Mouse (Mus musculus) spleen, adult 2 months (tissue): ENCODE measurements around the gene Dcxr. TPM values are rescaled to one million over a fixed set of nuclear protein-coding genes. Genes with fewer than 3 reads are reported as not detected.
"Not testable (repeated sequence)": the region's sequence is repeated elsewhere in the genome, so short reads cannot be mapped to it uniquely, and the experiment has no call there.

Source experiments
- DNase-seq, 2 experiments: peaks; one replicate each; pipeline versions ENCODE4 v3.0.0 to v3.0.0-alpha.2; 2012 to 2021; ENCODE audit warnings: low spot score in 2 of 2, low read depth in 1 of 2
- H3K27ac ChIP-seq: fragments of 200-500 bp; 2 replicates; pipeline ENCODE4 v1.5.1; 2012; ENCODE audit warnings: low read length, inconsistent platforms; ENCODE audit not compliant: insufficient read depth
- H3K27me3 ChIP-seq: fragments of 200-500 bp; 2 replicates; pipeline ENCODE4 v1.6.1; 2012; ENCODE audit warnings: mild to moderate bottlenecking, moderate library complexity, low read length, inconsistent platforms; ENCODE audit not compliant: control insufficient read depth, insufficient read depth
- H3K36me3 ChIP-seq: fragments of 200-500 bp; 2 replicates; pipeline ENCODE4 v1.6.1; 2012; ENCODE audit warnings: mild to moderate bottlenecking, low read length, inconsistent platforms; ENCODE audit not compliant: control insufficient read depth, insufficient read depth
- H3K4me1 ChIP-seq: fragments of 200-500 bp; 2 replicates; pipeline ENCODE4 v1.6.1; 2011; ENCODE audit warnings: inconsistent platforms; ENCODE audit not compliant: control insufficient read depth, insufficient read depth, insufficient read length
- H3K4me3 ChIP-seq: fragments of 200-500 bp; 2 replicates; pipeline ENCODE4 v1.5.1; 2011; ENCODE audit warnings: mild to moderate bottlenecking, inconsistent platforms; ENCODE audit not compliant: insufficient read depth, insufficient read length; ENCODE audit errors: extremely low read depth
- CTCF ChIP-seq: fragments of 200-500 bp; IDR thresholded peaks from 2 replicates; pipeline ENCODE4 v1.5.1; 2011; ENCODE audit warnings: mild to moderate bottlenecking, inconsistent platforms; ENCODE audit not compliant: insufficient read depth, insufficient read length, insufficient replicate concordance; ENCODE audit errors: extremely low read depth
- POLR2A ChIP-seq: fragments of 200-500 bp; IDR thresholded peaks from 2 replicates; pipeline ENCODE4 v1.6.1; 2011; ENCODE audit warnings: low read depth, low read length, inconsistent platforms
- WGBS: fragments of 180-500 bp; shearing (Covaris S2); methylation state at CpG from one replicate; pipeline ENCODE4 v1.1.7; 2018; 5-methylcytosine and 5-hydroxymethylcytosine counted together
- polyA plus RNA-seq: library from polyadenylated mRNA; depleted of rRNA; stranded (reverse); fragments of >200 nt; gene quantifications from 2 replicates; pipeline ENCODE4 v1.2.3, GENCODE M21; 2012; rRNA removed

Gene Dcxr
- polyA plus RNA-seq, 1 experiment: 39.1 TPM

DNA sequence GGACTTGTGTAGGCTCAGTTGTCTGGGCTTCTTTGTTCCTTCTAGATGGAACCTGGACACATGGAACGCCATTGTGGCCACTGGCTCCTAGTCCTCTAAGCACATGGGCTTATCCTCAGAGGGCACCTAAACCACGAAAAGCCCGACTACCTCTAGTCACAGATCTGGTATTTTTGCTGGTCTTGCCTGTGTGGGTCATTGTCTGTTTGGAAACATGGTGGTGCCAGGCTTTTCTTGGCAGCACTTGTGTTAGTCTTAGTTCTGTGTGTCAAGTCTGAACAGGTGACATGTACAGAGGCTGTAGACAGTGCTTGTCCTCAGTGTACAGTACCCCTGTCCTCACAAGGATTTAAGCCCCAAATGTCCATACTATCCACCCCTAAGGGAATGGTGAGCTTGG is 43.5 kb downstream of the Dcxr start:
- TF ChIP-seq CTCF: no peak
- no peak for TF ChIP-seq POLR2A
- H3K4me1 ChIP-seq: no peaks in the 10 kb centered on the region
- 86% methylated on average over 3 of the region's 3 CpGs for WGBS
- H3K4me3 ChIP-seq: no peak overlapping the region
- H3K27ac ChIP-seq: no peak overlapping the region
- no peaks in the 10 kb centered on the region for H3K27me3 ChIP-seq
- no peak for DNase-seq
- H3K36me3 ChIP-seq: peaks cover 16% of the 10 kb centered on the region

DNA sequence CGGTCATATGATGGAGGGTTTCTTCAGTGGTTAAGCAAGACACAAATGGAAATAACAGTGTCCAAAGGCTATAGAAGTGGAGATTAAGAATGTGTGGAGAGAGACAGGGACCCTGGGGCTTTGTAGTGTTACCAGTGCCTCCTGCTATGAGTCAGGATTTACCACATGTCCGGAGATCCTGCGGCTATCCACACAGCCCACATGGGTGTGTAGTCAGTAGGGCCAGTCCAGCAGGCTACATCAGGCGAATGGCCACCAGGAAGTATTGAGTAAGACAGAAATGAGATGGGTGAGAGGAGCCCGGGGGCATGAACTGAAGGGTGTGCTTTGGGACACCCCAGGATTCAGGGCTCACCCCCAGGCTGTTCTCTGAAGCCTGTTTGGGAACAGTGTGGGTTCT is 44.4 kb downstream of the Dcxr start:
- WGBS: 87% methylated on average over 5 of the region's 5 CpGs
- Histone ChIP-seq H3K4me3 (no peak overlapping the region), H3K27ac (no peak overlapping the region), H3K36me3 (peaks cover 18% of the 10 kb centered on the region), H3K4me1 (no peaks in the 10 kb centered on the region), H3K27me3 (no peaks in the 10 kb centered on the region)
- DNase-seq: no peak
- TF ChIP-seq POLR2A (no peak), CTCF (no peak)

DNA sequence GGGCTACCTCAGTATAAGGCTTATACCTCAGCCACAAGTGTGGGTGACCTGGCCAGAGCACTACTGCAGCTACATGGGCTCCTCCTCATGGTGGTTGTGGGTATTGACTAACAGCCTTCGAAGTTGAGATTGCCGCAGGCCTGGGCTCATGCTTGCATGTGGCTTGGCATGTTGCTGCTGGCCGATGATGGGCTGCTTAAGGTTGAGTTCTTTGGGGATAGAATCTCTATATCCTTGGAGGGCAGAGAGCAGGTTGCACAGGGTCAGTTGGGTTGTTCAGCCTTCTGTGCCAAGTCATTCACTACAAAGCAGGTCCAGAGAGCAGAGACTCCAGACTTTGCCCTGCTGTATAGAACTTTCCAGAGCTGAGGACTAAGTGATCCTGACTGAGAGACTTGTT is 47.2 kb downstream of the Dcxr start:
- H3K36me3 ChIP-seq: peaks cover 9% of the 10 kb centered on the region
- WGBS: 75% methylated on average over 3 of the region's 3 CpGs
- DNase-seq: peak in 1 of 2 experiments; percentile 28

DNA sequence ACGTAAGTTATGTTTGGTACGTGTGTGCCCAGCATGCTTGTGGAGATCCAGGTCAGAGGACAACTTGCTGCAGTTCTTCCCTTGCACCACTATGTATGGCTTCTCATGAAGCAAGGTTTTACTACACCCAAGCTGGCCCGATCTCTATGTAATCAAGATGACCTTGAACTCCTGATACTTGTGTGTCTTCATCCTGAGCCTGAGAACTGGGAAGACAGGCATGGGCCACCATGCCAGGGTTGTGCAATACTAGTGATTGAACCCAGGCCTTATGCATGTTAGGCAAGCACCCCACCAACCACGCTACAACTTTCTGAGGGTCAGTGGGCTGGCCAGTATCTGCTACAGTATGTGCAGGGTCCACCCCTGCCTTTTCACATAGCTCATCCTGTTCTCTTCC is 50.1 kb downstream of the Dcxr start:
- H3K27ac ChIP-seq: no peak overlapping the region
- H3K36me3 ChIP-seq: peaks cover 3% of the 10 kb centered on the region
- H3K27me3 ChIP-seq: no peaks in the 10 kb centered on the region
- 91% methylated on average over 4 of the region's 4 CpGs for WGBS
- DNase-seq: no peak
- TF ChIP-seq CTCF (no peak), POLR2A (no peak)
- H3K4me1 ChIP-seq: peaks cover 6% of the 10 kb centered on the region; the same call in 1 of the 2 replicates
- no peak overlapping the region for H3K4me3 ChIP-seq

More for the DNA sequence above, 47.2 kb downstream of the Dcxr start:
- Histone ChIP-seq H3K4me3 (no peak overlapping the region), H3K27me3 (no peaks in the 10 kb centered on the region), H3K4me1 (0 out of 2 replicates have a peak, but pooled peaks cover 2% of the 10 kb centered on the region), H3K27ac (no peak overlapping the region)
- TF ChIP-seq CTCF (peak; percentile 22; the same call in 1 of the 2 replicates), POLR2A (no peak)

DNA sequence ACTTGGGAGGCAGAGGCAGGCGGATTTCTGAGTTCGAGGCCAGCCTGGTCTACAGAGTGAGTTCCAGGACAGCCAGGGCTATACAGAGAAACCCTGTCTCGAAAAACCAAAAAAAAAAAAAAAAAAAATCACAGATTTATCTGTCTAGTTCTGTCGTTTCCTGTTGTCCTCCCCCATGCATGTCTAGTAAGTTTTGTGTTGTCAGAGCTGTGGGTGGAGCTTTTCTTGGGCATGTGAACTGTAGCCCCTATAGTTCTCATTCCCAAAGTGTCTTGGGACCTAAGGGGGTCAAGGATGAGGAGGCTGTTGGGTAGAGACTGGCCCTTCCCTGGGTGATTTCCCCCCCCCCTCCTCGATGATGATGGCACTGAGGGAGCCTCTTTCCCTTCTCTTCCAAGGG is 51.2 kb downstream of the Dcxr start:
- H3K4me1 ChIP-seq, DNase-seq, H3K27ac ChIP-seq, H3K27me3 ChIP-seq, H3K36me3 ChIP-seq, H3K4me3 ChIP-seq: not testable (repeated sequence)
- 67% methylated on average over 5 of the region's 5 CpGs for WGBS

Other genes starting within 250 kb of the Dcxr start
- 55.1 and 55.7 TPM in 2 replicates for gene Mrpl12, start 242.7 kb downstream of the Dcxr start, polyA plus RNA-seq
- gene Slc25a10, start 235.4 kb downstream of the Dcxr start, polyA plus RNA-seq: 36.5 and 48.1 TPM in 2 replicates
- gene Gcgr, start 196.6 kb downstream of the Dcxr start, polyA plus RNA-seq: 0.30 and 0.36 TPM in 2 replicates
- 79.9 and 99.4 TPM in 2 replicates for gene Mcrip1, start 177.6 kb downstream of the Dcxr start, polyA plus RNA-seq
- not detected in 2 replicates for gene Ppp1r27, start 176.1 kb downstream of the Dcxr start, polyA plus RNA-seq
- 76.8 and 79.2 TPM in 2 replicates for gene P4hb, start 154.0 kb downstream of the Dcxr start, polyA plus RNA-seq
- gene Arhgdia, start 145.7 kb downstream of the Dcxr start, polyA plus RNA-seq: 620 and 856 TPM in 2 replicates
- 22.1 and 27.2 TPM in 2 replicates for gene Alyref, start 128.9 kb downstream of the Dcxr start, polyA plus RNA-seq
- gene Anapc11, start 128.9 kb downstream of the Dcxr start, polyA plus RNA-seq: 80.1 and 101 TPM in 2 replicates
- 4.4 and 5.5 TPM in 2 replicates for gene Npb, start 118.8 kb downstream of the Dcxr start, polyA plus RNA-seq
- 139 and 165 TPM in 2 replicates for gene Pcyt2, start 109.3 kb downstream of the Dcxr start, polyA plus RNA-seq
- 119 and 139 TPM in 2 replicates for gene Sirt7, start 102.0 kb downstream of the Dcxr start, polyA plus RNA-seq
- 29.9 and 31.3 TPM in 2 replicates for gene Mafg, start 93.7 kb downstream of the Dcxr start, polyA plus RNA-seq
- 7.5 and 8.7 TPM in 2 replicates for gene Pycr1, start 83.5 kb downstream of the Dcxr start, polyA plus RNA-seq
- gene Myadml2, start 79.1 kb downstream of the Dcxr start, polyA plus RNA-seq: 0.83 and 1.5 TPM in 2 replicates
- gene Notum, start 66.1 kb downstream of the Dcxr start, polyA plus RNA-seq: 0.08 and 0.38 TPM in 2 replicates
- 84.5 and 89.1 TPM in 2 replicates for gene Aspscr1, start 54.3 kb downstream of the Dcxr start, polyA plus RNA-seq
- 44.1 and 52.2 TPM in 2 replicates for gene Cenpx, start 13.5 kb downstream of the Dcxr start, polyA plus RNA-seq
- 33.5 and 34.9 TPM in 2 replicates for gene Lrrc45, start 13.4 kb downstream of the Dcxr start, polyA plus RNA-seq
- gene Rac3, start 5.8 kb downstream of the Dcxr start, polyA plus RNA-seq: 3.0 and 4.9 TPM in 2 replicates
- 5.3 and 5.8 TPM in 2 replicates for gene Cbr2, start 4.8 kb upstream of the Dcxr start, polyA plus RNA-seq
- 0.67 and 0.84 TPM in 2 replicates for gene Hmga1b, start 35.5 kb upstream of the Dcxr start, polyA plus RNA-seq
- gene Rfng, start 56.9 kb upstream of the Dcxr start, polyA plus RNA-seq: 27.5 and 32.9 TPM in 2 replicates
- 84.9 and 88.9 TPM in 2 replicates for gene Gps1, start 57.0 kb upstream of the Dcxr start, polyA plus RNA-seq
- 35.0 and 39.4 TPM in 2 replicates for gene Dus1l, start 69.1 kb upstream of the Dcxr start, polyA plus RNA-seq
- 151 and 179 TPM in 2 replicates for gene Fasn, start 97.3 kb upstream of the Dcxr start, polyA plus RNA-seq
- 0.47 and 0.78 TPM in 2 replicates for gene Ccdc57, start 205.6 kb upstream of the Dcxr start, polyA plus RNA-seq
- 16.1 and 23.1 TPM in 2 replicates for gene Slc16a3, start 221.2 kb upstream of the Dcxr start, polyA plus RNA-seq